Mouse (Mus musculus) hindbrain, postnatal 0 days (tissue): ENCODE data around the gene Gm9844. TPM values are rescaled to one million over a fixed set of nuclear protein-coding genes. Genes with fewer than 3 reads are reported as not detected.
"Not testable (repeated sequence)": the region's sequence is repeated elsewhere in the genome, so short reads cannot be mapped to it uniquely, and the experiment has no call there.

Source experiments
- ATAC-seq: fragments of 200-750 bp; cut with Nextera tagmentation; 2 replicates; pipeline ENCODE4 v1.8.0; 2017; ENCODE audit warnings: mild to moderate bottlenecking, moderate TSS enrichment, moderate library complexity
- DNase-seq: peaks from one replicate; pipeline ENCODE4 v3.0.0-alpha.2; 2015; ENCODE audit warnings: low spot score
- H3K27ac ChIP-seq: fragments of 300-500 bp; sonication (generic); 2 replicates; pipeline ENCODE4 v1.5.1; 2014; ENCODE audit warnings: mild to moderate bottlenecking
- H3K27me3 ChIP-seq: fragments of 300-500 bp; sonication (generic); 2 replicates; pipeline ENCODE4 v1.6.1; 2014; ENCODE audit warnings: low read length, mixed read lengths; ENCODE audit not compliant: insufficient read depth
- H3K36me3 ChIP-seq: fragments of 300-500 bp; sonication (generic); 2 replicates; pipeline ENCODE4 v1.6.1; 2014; ENCODE audit warnings: low read length, mixed read lengths; ENCODE audit not compliant: insufficient read depth
- H3K4me1 ChIP-seq: fragments of 300-500 bp; sonication (generic); 2 replicates; pipeline ENCODE4 v1.6.1; 2014; ENCODE audit warnings: antibody characterized with exemption, low read length, mixed read lengths; ENCODE audit not compliant: insufficient read depth
- H3K4me2 ChIP-seq: fragments of 300-500 bp; sonication (generic); 2 replicates; pipeline ENCODE4 v1.6.1; 2014; ENCODE audit warnings: low read depth, mild to moderate bottlenecking, low read length, moderate library complexity, mixed read lengths
- H3K4me3 ChIP-seq: fragments of 300-500 bp; sonication (generic); 2 replicates; pipeline ENCODE4 v1.5.1; 2014; ENCODE audit warnings: low read length
- H3K9ac ChIP-seq: fragments of 300-500 bp; sonication (generic); replicated peaks from 2 replicates; pipeline ENCODE4 v1.6.1; 2014; ENCODE audit warnings: mild to moderate bottlenecking, low read length, moderate library complexity, mixed read lengths
- H3K9me3 ChIP-seq: fragments of 300-500 bp; sonication (generic); 2 replicates; pipeline ENCODE4 v1.6.1; 2016; ENCODE audit warnings: low read length, mixed read lengths
- CTCF ChIP-seq: IDR thresholded peaks from 2 replicates; pipeline ENCODE4 v1.5.1; 2016; ENCODE audit warnings: antibody characterized with exemption, control low read depth, low read depth
- WGBS: fragments of 180-500 bp; shearing (Covaris S2); extraction: QIAGEN DNeasy Blood & Tissue Kit; methylation state at CpG from one replicate; pipeline ENCODE4 v1.1.7; 2014; 5-methylcytosine and 5-hydroxymethylcytosine counted together
- polyA plus RNA-seq: library from polyadenylated mRNA; unstranded; fragments of >200 nt; fragmentation: Nextera tagmentation; extraction: Ambion mirVana; gene quantifications from 2 replicates; pipeline ENCODE4 v1.2.1, GENCODE M21; 2015
- total RNA-seq: library from RNA; depleted of rRNA; stranded (reverse); fragments of >200 nt; gene quantifications from 2 replicates; pipeline ENCODE4 v1.2.3, GENCODE M21; 2014; rRNA removed

The Gm9844 gene
- total RNA-seq = 0.79 and 2.5 TPM in 2 replicates
- polyA plus RNA-seq = 31.9 and 32.5 TPM in 2 replicates

DNA sequence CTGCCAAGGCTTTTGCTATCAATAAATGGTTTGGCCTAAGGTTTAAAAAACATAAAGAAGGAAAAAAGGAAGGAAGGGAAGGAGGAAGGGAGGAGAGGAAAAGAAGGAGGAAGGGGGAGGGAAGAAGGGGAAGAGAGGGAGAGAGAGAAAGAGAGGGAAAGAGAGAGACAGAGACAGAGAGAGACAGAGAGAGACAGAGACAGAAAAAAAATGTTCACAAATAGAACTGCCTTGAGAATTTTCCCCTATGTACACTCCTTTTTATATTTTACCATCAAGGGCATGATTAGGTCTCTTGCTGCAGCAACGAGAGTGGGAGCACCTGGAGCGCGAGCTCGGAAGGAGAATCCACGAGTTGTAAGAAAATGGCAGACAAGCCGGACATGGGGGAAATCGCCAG lies at the start of gene Gm9844:
Gm9844 (plus strand) TSS at position 301 of the 400 bp plus-strand sequence.
- 85% methylated on average over 7 of the region's 7 CpGs for WGBS
- Histone ChIP-seq H3K27me3 (no peaks in the 10 kb centered on the region), H3K36me3 (no peaks in the 10 kb centered on the region), H3K4me3 (no peak within 1 kb of the TSS), H3K27ac (no peak within 1 kb of the TSS), H3K9ac (no peak within 1 kb of the TSS), H3K4me2 (no peak within 1 kb of the TSS), H3K4me1 (no peaks in the 10 kb centered on the region), H3K9me3 (no peaks in the 10 kb centered on the region)
- DNase-seq (no peak), ATAC-seq (no peak)
- no peak for TF ChIP-seq CTCF

- Histone ChIP-seq H3K4me1 (no peaks in the 10 kb centered on the region), H3K27me3 (no peaks in the 10 kb centered on the region), H3K36me3 (no peaks in the 10 kb centered on the region), H3K4me2 (no peak overlapping the region), H3K27ac (no peak overlapping the region), H3K9ac (no peak overlapping the region), H3K4me3 (no peak overlapping the region), H3K9me3 (no peaks in the 10 kb centered on the region)
- 4% methylated on average over 3 of the region's 3 CpGs for WGBS
- peak; percentile 70 for DNase-seq
- peak; percentile 83 for TF ChIP-seq CTCF
- no peak for ATAC-seq
These were observed 44.5 kb upstream of the Gm9844 start for GRCm38 (mm10) chr7:24817502-24817901.

DNA sequence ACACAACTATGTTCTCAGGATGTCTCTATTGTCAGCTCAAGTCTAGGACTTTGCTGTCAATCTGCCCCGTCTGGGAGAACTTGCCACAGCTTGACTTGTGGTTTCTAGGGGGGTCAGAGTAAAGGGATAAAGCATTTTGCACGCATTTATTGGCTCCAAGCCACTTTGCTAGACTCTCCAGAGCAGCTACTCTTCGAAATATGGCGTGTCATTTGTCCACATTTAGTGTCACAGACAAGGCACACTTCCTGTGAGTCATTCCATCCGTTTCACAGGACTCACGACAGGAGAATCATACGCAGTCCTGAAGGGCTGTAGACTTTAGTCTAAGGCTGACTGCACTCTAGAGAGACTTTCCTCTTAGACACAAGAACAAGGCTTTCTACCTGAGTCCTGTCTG lies 37.6 kb upstream of the Gm9844 start:
- Histone ChIP-seq H3K27me3 (no peaks in the 10 kb centered on the region), H3K27ac (no peak overlapping the region)
- WGBS = 69% methylated on average over 7 of the region's 7 CpGs

GRCm38 (mm10) chr7:24827181-24827580 lies 34.8 kb upstream of the Gm9844 start:
- 84% methylated on average over 4 of the region's 4 CpGs for WGBS
- ATAC-seq = no peak

More for the DNA sequence above, 37.6 kb upstream of the Gm9844 start:
- Histone ChIP-seq H3K4me3 (no peak overlapping the region), H3K9me3 (no peaks in the 10 kb centered on the region), H3K9ac (no peak overlapping the region), H3K4me2 (no peak overlapping the region), H3K36me3 (no peaks in the 10 kb centered on the region), H3K4me1 (no peaks in the 10 kb centered on the region)
- TF ChIP-seq CTCF = no peak
- no peak for ATAC-seq
- DNase-seq = no peak

GRCm38 (mm10) chr7:24838732-24839409 lies 23.1 kb upstream of the Gm9844 start:
- H3K4me3 ChIP-seq, H3K9ac ChIP-seq, ATAC-seq, H3K4me2 ChIP-seq, H3K36me3 ChIP-seq, DNase-seq, H3K9me3 ChIP-seq, H3K27me3 ChIP-seq, H3K27ac ChIP-seq, H3K4me1 ChIP-seq: not testable (repeated sequence)
- 66% methylated on average over 12 of the region's 13 CpGs for WGBS

More at GRCm38 (mm10) chr7:24827181-24827580, 34.8 kb upstream of the Gm9844 start:
- Histone ChIP-seq H3K4me3 (no peak overlapping the region), H3K27me3 (no peaks in the 10 kb centered on the region), H3K36me3 (no peaks in the 10 kb centered on the region), H3K4me1 (no peaks in the 10 kb centered on the region), H3K4me2 (no peak overlapping the region), H3K9me3 (no peaks in the 10 kb centered on the region), H3K27ac (no peak overlapping the region), H3K9ac (no peak overlapping the region)
- no peak for DNase-seq
- TF ChIP-seq CTCF = no peak

GRCm38 (mm10) chr7:24839410-24839808 lies 22.6 kb upstream of the Gm9844 start:
- Histone ChIP-seq H3K9ac (no peak overlapping the region), H3K4me3 (no peak overlapping the region), H3K4me2 (no peak overlapping the region), H3K36me3 (no peaks in the 10 kb centered on the region), H3K4me1 (no peaks in the 10 kb centered on the region), H3K27me3 (no peaks in the 10 kb centered on the region), H3K27ac (no peak overlapping the region), H3K9me3 (no peaks in the 10 kb centered on the region)
- 81% methylated on average over 8 of the region's 8 CpGs for WGBS
- ATAC-seq (no peak), DNase-seq (no peak)
- TF ChIP-seq CTCF = no peak

DNA sequence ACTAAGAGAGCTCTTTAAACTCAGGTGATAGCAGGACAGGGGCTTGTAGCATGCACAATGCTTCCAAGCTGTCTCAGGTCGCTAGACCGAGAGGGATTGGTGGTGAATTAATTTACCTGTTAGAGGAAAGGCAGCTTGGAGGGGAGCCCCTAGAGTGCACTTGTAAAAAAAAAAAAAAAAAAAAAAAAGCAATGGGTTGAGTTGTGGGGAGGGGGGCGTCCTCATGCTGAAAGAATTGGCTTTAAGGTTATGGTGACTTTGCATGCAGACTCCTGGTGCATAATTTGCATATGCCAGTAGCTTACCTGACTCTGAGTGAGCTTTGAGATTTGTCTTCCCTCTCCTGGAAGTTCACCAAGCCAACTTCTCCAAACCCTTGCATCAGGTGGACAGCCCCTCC lies 21.7 kb upstream of the Gm9844 start:
- Histone ChIP-seq H3K4me2 (no peak overlapping the region), H3K27me3 (no peaks in the 10 kb centered on the region), H3K9me3 (no peaks in the 10 kb centered on the region), H3K27ac (no peak overlapping the region), H3K4me1 (no peaks in the 10 kb centered on the region), H3K36me3 (no peaks in the 10 kb centered on the region), H3K4me3 (no peak overlapping the region), H3K9ac (no peak overlapping the region)
- ATAC-seq (no peak), DNase-seq (no peak)
- no peak for TF ChIP-seq CTCF
- 53% methylated on average over 3 of the region's 3 CpGs for WGBS
